Mouse (Mus musculus) MEL (cell line): Measurements from ENCODE around the gene Cnn2. TPM values are rescaled to one million over a fixed set of nuclear protein-coding genes. Genes with fewer than 3 reads are reported as not detected.

Experiments
- DNase-seq: peaks from one replicate; pipeline ENCODE4 v3.0.0; 2011; ENCODE audit warnings: low read depth, low spot score
- H3K27ac ChIP-seq: 2 replicates; pipeline ENCODE4 v1.5.1; 2012; ENCODE audit warnings: low read depth, mild to moderate bottlenecking, control low read depth, low read length, moderate library complexity; ENCODE audit not compliant: control insufficient read depth
- H3K27me3 ChIP-seq, 2 experiments: fragments of 150-350 bp in 1 of 2; sonication (generic) in 1 of 2; 2 replicates each; pipeline ENCODE4 v1.6.1; 2012; ENCODE audit warnings: low read length in 2 of 2, mild to moderate bottlenecking in 2 of 2, improper control_type of control experiment in 1 of 2, moderate library complexity in 1 of 2; ENCODE audit not compliant: insufficient read depth in 2 of 2, control insufficient read depth in 1 of 2
- H3K36me3 ChIP-seq, 2 experiments: 2 replicates each; pipeline ENCODE4 v1.6.1; 2012 to 2014; ENCODE audit warnings: low read length in 2 of 2, improper control_type of control experiment in 1 of 2, inconsistent platforms in 1 of 2, mild to moderate bottlenecking in 1 of 2; ENCODE audit not compliant: insufficient read depth in 2 of 2, control insufficient read depth in 1 of 2
- H3K4me1 ChIP-seq, 2 experiments: fragments of 150-350 bp in 1 of 2; sonication (generic) in 1 of 2; 2 replicates each; pipeline ENCODE4 v1.6.1; 2012; ENCODE audit warnings: low read length in 2 of 2, improper control_type of control experiment in 1 of 2, mild to moderate bottlenecking in 1 of 2; ENCODE audit not compliant: insufficient read depth in 2 of 2, control insufficient read depth in 1 of 2
- H3K4me3 ChIP-seq, 2 experiments: fragments of 150-350 bp in 1 of 2; sonication (generic) in 1 of 2; 2 replicates each; pipeline ENCODE4 v1.5.1; 2012; ENCODE audit warnings: low read depth in 2 of 2, low read length in 2 of 2, mild to moderate bottlenecking in 2 of 2, moderate library complexity in 2 of 2, control low read depth in 1 of 2, improper control_type of control experiment in 1 of 2; ENCODE audit not compliant: control insufficient read depth in 1 of 2, insufficient read depth in 1 of 2
- H3K79me2 ChIP-seq: 2 replicates; pipeline ENCODE4 v1.6.1; 2012; ENCODE audit warnings: mild to moderate bottlenecking, low read length, moderate library complexity; ENCODE audit not compliant: control insufficient read depth, poor library complexity, insufficient read depth
- H3K9ac ChIP-seq: 2 replicates; pipeline ENCODE4 v1.6.1; 2012; ENCODE audit warnings: low read depth, mild to moderate bottlenecking, control low read depth, low read length, moderate library complexity; ENCODE audit not compliant: control insufficient read depth, poor library complexity, severe bottlenecking
- H3K9me3 ChIP-seq: fragments of 150-350 bp; sonication (generic); replicated peaks from 2 replicates; pipeline ENCODE4 v1.6.1; 2012; ENCODE audit warnings: mild to moderate bottlenecking, low read length, improper control_type of control experiment, moderate library complexity; ENCODE audit not compliant: insufficient read depth
- CHD1 ChIP-seq: IDR thresholded peaks from 2 replicates; pipeline ENCODE4 v1.6.1; 2012; ENCODE audit warnings: low read depth, mild to moderate bottlenecking, inconsistent platforms, low read length, improper control_type of control experiment
- EP300 ChIP-seq, 2 experiments: IDR thresholded peaks; 2 replicates each; pipeline ENCODE4 v1.6.1; 2011; ENCODE audit warnings: improper control_type of control experiment in 2 of 2, low read length in 2 of 2, low read depth in 1 of 2, mild to moderate bottlenecking in 1 of 2
- ETS1 ChIP-seq: IDR thresholded peaks from 2 replicates; pipeline ENCODE4 v1.6.1; 2012; ENCODE audit warnings: low read depth, mild to moderate bottlenecking, inconsistent platforms, low read length, improper control_type of control experiment, moderate library complexity
- GABPA ChIP-seq: IDR thresholded peaks from 2 replicates; pipeline ENCODE4 v1.6.1; 2012; ENCODE audit warnings: low read depth, mild to moderate bottlenecking, inconsistent platforms, low read length, improper control_type of control experiment, moderate library complexity
- JUND ChIP-seq: IDR thresholded peaks from 2 replicates; pipeline ENCODE4 v1.6.1; 2011; ENCODE audit warnings: low read depth, mild to moderate bottlenecking, improper control_type of control experiment, low read length
- KAT2A ChIP-seq: conservative IDR thresholded peaks from 2 replicates; pipeline ENCODE4 v1.6.1; 2012; ENCODE audit warnings: low read depth, low read length, improper control_type of control experiment, inconsistent platforms
- MAFK ChIP-seq: IDR thresholded peaks from 2 replicates; pipeline ENCODE4 v1.6.1; 2011; ENCODE audit warnings: low read depth, mild to moderate bottlenecking, low read length, improper control_type of control experiment, borderline replicate concordance
- MAZ ChIP-seq: IDR thresholded peaks from 2 replicates; pipeline ENCODE4 v1.6.1; 2012; ENCODE audit warnings: low read depth, mild to moderate bottlenecking, inconsistent platforms, low read length, improper control_type of control experiment
- MXI1 ChIP-seq: IDR thresholded peaks from 2 replicates; pipeline ENCODE4 v1.6.1; 2011; ENCODE audit warnings: mild to moderate bottlenecking, low read depth, low read length, improper control_type of control experiment
- MYB ChIP-seq: IDR thresholded peaks from 2 replicates; pipeline ENCODE4 v1.6.1; 2011; ENCODE audit warnings: mild to moderate bottlenecking, low read depth, low read length, improper control_type of control experiment
- MYC ChIP-seq: IDR thresholded peaks from 2 replicates; pipeline ENCODE4 v1.6.1; 2011; ENCODE audit warnings: low read depth, mild to moderate bottlenecking, low read length, improper control_type of control experiment, moderate library complexity
- NELFE ChIP-seq: IDR thresholded peaks from 2 replicates; pipeline ENCODE4 v1.6.1; 2011; ENCODE audit warnings: low read depth, low read length, improper control_type of control experiment
- POLR2AphosphoS5 ChIP-seq: IDR thresholded peaks from 2 replicates; pipeline ENCODE4 v1.6.1; 2012; ENCODE audit warnings: low read depth, borderline replicate concordance, mild to moderate bottlenecking, inconsistent platforms, low read length, moderate library complexity, mixed read lengths
- RAD21 ChIP-seq: IDR thresholded peaks from 2 replicates; pipeline ENCODE4 v1.6.1; 2011; ENCODE audit warnings: mild to moderate bottlenecking, low read depth, low read length, improper control_type of control experiment
- RCOR1 ChIP-seq: IDR thresholded peaks from 2 replicates; pipeline ENCODE4 v1.6.1; 2012; ENCODE audit warnings: low read depth, mild to moderate bottlenecking, inconsistent platforms, low read length, improper control_type of control experiment
- SIN3A ChIP-seq: IDR thresholded peaks from 2 replicates; pipeline ENCODE4 v1.6.1; 2012; ENCODE audit warnings: low read length, improper control_type of control experiment, inconsistent platforms
- TBP ChIP-seq: IDR thresholded peaks from 2 replicates; pipeline ENCODE4 v1.8.0; 2011; ENCODE audit warnings: low read depth, low read length, improper control_type of control experiment
- ZC3H11A ChIP-seq: IDR thresholded peaks from 2 replicates; pipeline ENCODE4 v1.6.1; 2012; ENCODE audit warnings: low read depth, mild to moderate bottlenecking, inconsistent platforms, low read length, improper control_type of control experiment
- ZKSCAN1 ChIP-seq: IDR thresholded peaks from 2 replicates; pipeline ENCODE4 v1.6.1; 2012; ENCODE audit warnings: low read depth, mild to moderate bottlenecking, inconsistent platforms, low read length, improper control_type of control experiment, moderate library complexity
- polyA plus RNA-seq, 2 experiments: library from polyadenylated mRNA; stranded (reverse) in 1 of 2; unstranded in 1 of 2; fragments of >175 nt in 1 of 2; fragments of >200 nt in 1 of 2; gene quantifications; 2 replicates each; pipeline versions ENCODE4 v1.2.1 to v1.2.4; 2012; ENCODE audit warnings: low replicate concordance in 2 of 2, low read depth in 1 of 2; ENCODE audit not compliant: insufficient read length in 2 of 2, insufficient read depth in 1 of 2, missing spikeins in 1 of 2
- total RNA-seq: library from RNA; depleted of rRNA; stranded (reverse); fragments of 300-350 nt; gene quantifications from 2 replicates; pipeline ENCODE4 v1.2.3, GENCODE M21; 2012

Cnn2 gene
- total and polyA plus RNA-seq, 3 experiments = 8.7 to 25.3 TPM; not detected in 1

DNA sequence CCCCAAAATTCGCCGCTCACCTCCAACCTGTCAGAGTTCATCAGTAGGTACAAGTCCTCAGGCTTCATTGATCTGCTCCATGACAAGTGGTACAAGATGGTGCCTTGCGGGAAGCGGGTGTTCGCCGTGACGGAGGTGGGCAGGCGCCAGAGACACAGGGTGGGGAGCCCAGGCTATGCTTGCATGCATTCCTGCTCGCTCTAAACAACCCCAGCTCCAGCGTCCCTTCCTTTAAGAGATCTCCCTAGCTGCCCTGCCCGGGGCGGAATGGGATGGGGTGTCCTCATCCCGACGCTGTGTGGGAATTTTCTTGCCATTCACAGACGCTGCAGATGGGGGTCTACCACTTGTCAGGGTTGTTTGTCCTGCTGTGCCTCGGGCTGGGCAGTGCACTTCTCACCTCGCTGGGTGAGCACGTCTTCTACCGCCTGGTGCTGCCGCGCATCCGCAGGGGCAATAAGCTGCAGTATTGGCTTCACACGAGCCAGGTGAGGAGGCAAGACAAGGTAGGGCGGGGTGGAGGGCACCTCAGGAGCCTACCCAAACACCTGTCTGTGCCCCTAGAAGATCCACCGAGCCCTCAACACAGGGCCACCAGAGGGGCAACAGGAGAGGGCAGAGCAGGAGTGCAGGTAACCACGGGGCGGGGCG is 12.2 kb upstream of the Cnn2 start:
- H3K4me3 ChIP-seq = no peak overlapping the region
- no peak overlapping the region for H3K9ac ChIP-seq
- H3K4me1 ChIP-seq = no peaks in the 10 kb centered on the region
- no peaks in the 10 kb centered on the region for H3K27me3 ChIP-seq
- no peaks in the 10 kb centered on the region; a peak in 1 of 4 replicates for H3K36me3 ChIP-seq
- DNase-seq = no peak
- peaks cover 9% of the 10 kb centered on the region; the same call in 1 of the 2 replicates for H3K79me2 ChIP-seq
- no peaks in the 10 kb centered on the region for H3K9me3 ChIP-seq
- TF ChIP-seq CHD1 (no peak), GABPA (no peak), MYB (no peak), NELFE (no peak), ETS1 (no peak), KAT2A (no peak), ZKSCAN1 (no peak), JUND (no peak), RAD21 (no peak), MAFK (no peak), MYC (no peak), SIN3A (no peak), EP300 (IDR thresholded peaks at IDR 0.05; ENCODE audit: low read depth in 1 of 2, low read length in 2 of 2) (no peak), MXI1 (no peak), POLR2AphosphoS5 (no peak), TBP (no peak)
- H3K27ac ChIP-seq = no peak overlapping the region

DNA sequence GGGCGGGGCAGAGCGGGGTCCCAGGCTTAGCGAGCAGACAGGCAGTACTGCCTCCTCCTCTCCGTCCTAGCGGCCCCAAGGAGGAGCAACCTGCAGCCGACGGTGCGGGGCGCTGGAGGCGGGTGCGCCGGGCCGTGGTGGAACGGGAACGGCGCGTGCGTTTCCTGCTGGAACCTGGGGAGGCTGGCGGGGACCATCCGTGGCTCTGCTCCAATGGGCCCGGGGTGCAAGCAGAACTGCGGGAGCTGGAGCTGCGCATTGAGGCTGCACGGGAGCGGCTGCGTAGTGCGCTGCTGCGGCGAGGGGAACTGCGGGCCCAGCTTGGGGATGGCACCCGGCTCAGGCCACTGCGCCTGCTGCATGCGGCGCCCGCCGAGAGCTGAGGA is 11.7 kb upstream of the Cnn2 start:
- TF ChIP-seq ZC3H11A = no peak
- no peak for TF ChIP-seq GABPA
- TF ChIP-seq TBP = no peak
- no peak for TF ChIP-seq MAZ
- no peak for TF ChIP-seq NELFE
- TF ChIP-seq RCOR1 = no peak
- no peak for TF ChIP-seq ETS1
- Histone ChIP-seq H3K27me3 (no peaks in the 10 kb centered on the region), H3K4me3 (no peak overlapping the region), H3K4me1 (no peaks in the 10 kb centered on the region), H3K9ac (no peak overlapping the region), H3K9me3 (no peaks in the 10 kb centered on the region), H3K36me3 (no peaks in the 10 kb centered on the region; a peak in 1 of 4 replicates), H3K27ac (no peak overlapping the region), H3K79me2 (peaks cover 13% of the 10 kb centered on the region; the same call in 1 of the 2 replicates)
- no peak for DNase-seq
